ENCODE assay signal across 8 mouse cellular contexts in genomic region chr2:122367701-122368080, GRCm38 (mm10). TPM values are rescaled to one million over a fixed set of nuclear protein-coding genes. Genes with fewer than 3 reads are reported as not detected.
DNase-seq lines count a peak whose midpoint lies in the region; ATAC-seq and TF ChIP-seq lines count a peak whose summit lies in the region.

No protein-coding gene starts in this region.

- H3K4me3 ChIP-seq in kidney, adult 2 months (ENCODE audit: insufficient read depth, low read depth, low read length): 0 out of 2 replicates have a peak overlapping the region, but pooled peaks have one; percentile 75
- peak overlapping the region; percentile 96 for H3K4me3 ChIP-seq in hindbrain, embryonic 12.5 days
- peak overlapping the region; percentile 94 for H3K4me3 ChIP-seq in midbrain, embryonic 12.5 days

- WGBS in kidney, adult 2 months: 29% methylated on average over 4 of the region's 4 CpGs
- 7% methylated on average over 4 of the region's 4 CpGs for WGBS in hindbrain, embryonic 12.5 days
- 7% methylated on average over 4 of the region's 4 CpGs for WGBS in midbrain, embryonic 12.5 days

- DNase-seq in kidney, adult 2 months: no peak
- no peak for DNase-seq in kidney, adult 11 months
- DNase-seq in cerebellum, adult 9-11 months: peak; percentile 68
- DNase-seq in gastrocnemius, adult 18-20 months (ENCODE audit: low spot score): no peak
- DNase-seq in ovary, postnatal 36 days (ENCODE audit: low spot score): no peak
- DNase-seq in gastrocnemius, postnatal 14 days: no peak

- no peaks in the 10 kb centered on the region for H3K9me3 ChIP-seq in hindbrain, embryonic 12.5 days (replicated peaks)
- H3K9me3 ChIP-seq in midbrain, embryonic 12.5 days: no peaks in the 10 kb centered on the region

- intact Hi-C loops in gastrocnemius, postnatal 14 days (cut with DNase I; ENCODE audit: low total_unique reads): no loop called here

- no peak overlapping the region for H3K27ac ChIP-seq in kidney, adult 2 months (ENCODE audit: insufficient read depth, low read depth, low read length)
- H3K27ac ChIP-seq in hindbrain, embryonic 12.5 days: 0 out of 2 replicates have a peak overlapping the region, but pooled peaks have one; percentile 83
- peak overlapping the region; percentile 70; the same call in 1 of the 2 replicates for H3K27ac ChIP-seq in midbrain, embryonic 12.5 days (replicated peaks)

- H3K4me2 ChIP-seq in hindbrain, embryonic 12.5 days (replicated peaks): peak overlapping the region; percentile 84
- peak overlapping the region; percentile 86 for H3K4me2 ChIP-seq in midbrain, embryonic 12.5 days (replicated peaks)

- H3K9ac ChIP-seq in hindbrain, embryonic 12.5 days: peak overlapping the region; percentile 99
- H3K9ac ChIP-seq in midbrain, embryonic 12.5 days (replicated peaks): peak overlapping the region; percentile 96

- H3K36me3 ChIP-seq in kidney, adult 2 months (ENCODE audit: control insufficient read depth, insufficient read depth, low read length): no peaks in the 10 kb centered on the region
- H3K36me3 ChIP-seq in hindbrain, embryonic 12.5 days: 0 out of 2 replicates have a peak, but pooled peaks cover 15% of the 10 kb centered on the region
- H3K36me3 ChIP-seq in midbrain, embryonic 12.5 days: peaks cover 17% of the 10 kb centered on the region; the same call in 1 of the 2 replicates

- no peaks in the 10 kb centered on the region for H3K27me3 ChIP-seq in kidney, adult 2 months (replicated peaks; ENCODE audit: control insufficient read depth, insufficient read depth, low read length)
- peaks cover 7% of the 10 kb centered on the region; the same call in 1 of the 2 replicates for H3K27me3 ChIP-seq in hindbrain, embryonic 12.5 days
- H3K27me3 ChIP-seq in midbrain, embryonic 12.5 days: peaks cover 20% of the 10 kb centered on the region

- no peak for ATAC-seq in hindbrain, embryonic 12.5 days (ENCODE audit: low FRiP score)
- no peak for ATAC-seq in midbrain, embryonic 12.5 days (ENCODE audit: low FRiP score, low read depth)

- no peak for TF ChIP-seq POLR2A in kidney, adult 2 months (IDR thresholded peaks at IDR 0.05; ENCODE audit: low read depth, low read length)

- TF ChIP-seq CTCF in kidney, adult 2 months (conservative IDR thresholded peaks at IDR 0.05; ENCODE audit: insufficient read depth, insufficient read length, low read depth, low read length): no peak

- H3K4me1 ChIP-seq in kidney, adult 2 months (ENCODE audit: control insufficient read depth, insufficient read depth, low read length): peaks cover 5% of the 10 kb centered on the region; the same call in 1 of the 2 replicates
- peaks cover 31% of the 10 kb centered on the region for H3K4me1 ChIP-seq in hindbrain, embryonic 12.5 days
- H3K4me1 ChIP-seq in midbrain, embryonic 12.5 days: peaks cover 40% of the 10 kb centered on the region

RNA-seq across cellular contexts. Expression of gene Shf, which starts 1.3 kb away (rescaled TPM):
- polyA plus RNA-seq in kidney, adult 2 months (2012; rRNA removed): 14.7 and 16.2 TPM in 2 replicates
- polyA plus RNA-seq in hindbrain, embryonic 12.5 days (2016; fragmentation: Nextera tagmentation; extraction: Ambion mirVana): 9.1 and 10.7 TPM in 2 replicates
- 9.2 TPM in 2 replicates for polyA plus RNA-seq in midbrain, embryonic 12.5 days (2016; fragmentation: Nextera tagmentation; extraction: Ambion mirVana)
- 1 to 10 TPM; 1.7 to 1.9 TPM for total RNA-seq in gastrocnemius, adult 18-20 months (2021)
- 1 to 10 TPM; 5.1 to 6.0 TPM for total RNA-seq in gastrocnemius, postnatal 14 days (2021)

RNA-seq across cellular contexts. Expression of gene Duox1, which starts 52.2 kb away (rescaled TPM):
- 0.20 and 0.31 TPM in 2 replicates for polyA plus RNA-seq in kidney, adult 2 months (2012; rRNA removed)
- 0.08 and 0.10 TPM in 2 replicates for polyA plus RNA-seq in hindbrain, embryonic 12.5 days (2016; fragmentation: Nextera tagmentation; extraction: Ambion mirVana)
- 0.12 and 0.18 TPM in 2 replicates for polyA plus RNA-seq in midbrain, embryonic 12.5 days (2016; fragmentation: Nextera tagmentation; extraction: Ambion mirVana)
- under 1 TPM; 0.50 to 0.83 TPM for total RNA-seq in gastrocnemius, adult 18-20 months (2021)
- total RNA-seq in gastrocnemius, postnatal 14 days (2021): under 1 TPM; 0.27 to 0.45 TPM

RNA-seq across cellular contexts. Expression of gene Duoxa1, which starts 54.2 kb away (rescaled TPM):
- 0.28 and 0.35 TPM in 2 replicates for polyA plus RNA-seq in kidney, adult 2 months (2012; rRNA removed)
- 0.32 TPM in 1 of 2 replicates, not detected in the other for polyA plus RNA-seq in hindbrain, embryonic 12.5 days (2016; fragmentation: Nextera tagmentation; extraction: Ambion mirVana)
- polyA plus RNA-seq in midbrain, embryonic 12.5 days (2016; fragmentation: Nextera tagmentation; extraction: Ambion mirVana): 0.43 and 0.64 TPM in 2 replicates
- 1 to 10 TPM in 1 of 2 experiments, under 1 TPM in 1; 0.25 to 1.2 TPM for total RNA-seq in gastrocnemius, adult 18-20 months (2021)
- under 1 TPM; 0.42 to 0.53 TPM for total RNA-seq in gastrocnemius, postnatal 14 days (2021)

RNA-seq across cellular contexts. Expression of gene Slc28a2, which starts 58.6 kb away (rescaled TPM):
- 0.69 and 2.0 TPM in 2 replicates for polyA plus RNA-seq in kidney, adult 2 months (2012; rRNA removed)
- 0.10 and 0.15 TPM in 2 replicates for polyA plus RNA-seq in hindbrain, embryonic 12.5 days (2016; fragmentation: Nextera tagmentation; extraction: Ambion mirVana)
- polyA plus RNA-seq in midbrain, embryonic 12.5 days (2016; fragmentation: Nextera tagmentation; extraction: Ambion mirVana): not detected in 2 replicates
- total RNA-seq in gastrocnemius, adult 18-20 months (2021): 1 to 10 TPM; 5.5 to 8.2 TPM
- 1 to 10 TPM; 6.0 to 6.5 TPM for total RNA-seq in gastrocnemius, postnatal 14 days (2021)
